Mouse (Mus musculus) kidney, embryonic 14.5 days (tissue): ENCODE data around the gene Max. TPM values are rescaled to one million over a fixed set of nuclear protein-coding genes. Genes with fewer than 3 reads are reported as not detected.

Source experiments
- ATAC-seq: fragments of 200-750 bp; cut with Nextera tagmentation; 2 replicates; pipeline ENCODE4 v1.8.0; 2017; ENCODE audit warnings: moderate number of reproducible peaks, mild to moderate bottlenecking, moderate TSS enrichment, moderate library complexity; ENCODE audit not compliant: low FRiP score, low TSS enrichment
- H3K27ac ChIP-seq: fragments of 300-500 bp; sonication (generic); 2 replicates; pipeline ENCODE4 v1.5.1; 2014; ENCODE audit warnings: low read depth, mild to moderate bottlenecking, low read length, moderate library complexity, mixed read lengths
- H3K27me3 ChIP-seq: fragments of 300-500 bp; sonication (generic); 2 replicates; pipeline ENCODE4 v1.6.1; 2014; ENCODE audit warnings: mild to moderate bottlenecking, low read length; ENCODE audit not compliant: control insufficient read depth, insufficient read depth
- H3K36me3 ChIP-seq: fragments of 300-500 bp; sonication (generic); 2 replicates; pipeline ENCODE4 v1.6.1; 2014; ENCODE audit warnings: low read length, mixed read lengths; ENCODE audit not compliant: control insufficient read depth, insufficient read depth
- H3K4me1 ChIP-seq: fragments of 300-500 bp; sonication (generic); 2 replicates; pipeline ENCODE4 v1.6.1; 2014; ENCODE audit warnings: low read length, mixed read lengths; ENCODE audit not compliant: control insufficient read depth, insufficient read depth
- H3K4me2 ChIP-seq: fragments of 300-500 bp; sonication (generic); replicated peaks from 2 replicates; pipeline ENCODE4 v1.6.1; 2014; ENCODE audit warnings: low read depth, mild to moderate bottlenecking, low read length
- H3K4me3 ChIP-seq: fragments of 300-500 bp; sonication (generic); 2 replicates; pipeline ENCODE4 v1.5.1; 2014; ENCODE audit warnings: mild to moderate bottlenecking, low read length
- H3K9ac ChIP-seq: fragments of 300-500 bp; sonication (generic); 2 replicates; pipeline ENCODE4 v1.6.1; 2014; ENCODE audit warnings: low read depth, mild to moderate bottlenecking, low read length, moderate library complexity
- H3K9me3 ChIP-seq: fragments of 300-500 bp; sonication (generic); 2 replicates; pipeline ENCODE4 v1.6.1; 2016; ENCODE audit warnings: low read length; ENCODE audit not compliant: control insufficient read depth
- WGBS: fragments of 180-500 bp; shearing (Covaris S2); extraction: QIAGEN DNeasy Blood & Tissue Kit; methylation state at CpG from one replicate; pipeline ENCODE4 v1.1.7; 2014; 5-methylcytosine and 5-hydroxymethylcytosine counted together
- polyA plus RNA-seq: library from polyadenylated mRNA; unstranded; fragments of >200 nt; fragmentation: Nextera tagmentation; extraction: Ambion mirVana; gene quantifications from 2 replicates; pipeline ENCODE4 v1.2.1, GENCODE M21; 2014

Gene Max
- polyA plus RNA-seq: 36.1 and 67.9 TPM in 2 replicates

- peaks cover 5% of the 10 kb centered on the region; the same call in 1 of the 2 replicates for H3K4me1 ChIP-seq
- H3K9ac ChIP-seq: peak within 1 kb of the TSS; percentile 82
- ATAC-seq: peak; percentile 98
- under 1% methylated on average over 71 of the region's 73 CpGs for WGBS
- no peaks in the 10 kb centered on the region for H3K9me3 ChIP-seq
- peaks cover 6% of the 10 kb centered on the region for H3K36me3 ChIP-seq
- peak within 1 kb of the TSS; percentile 89 for H3K4me2 ChIP-seq
- H3K27me3 ChIP-seq: no peaks in the 10 kb centered on the region
- H3K27ac ChIP-seq: peak within 1 kb of the TSS; percentile 47; the same call in 1 of the 2 replicates
- H3K4me3 ChIP-seq: peak within 1 kb of the TSS; percentile 97
Measured at GRCm38 (mm10) chr12:76961932-76962891, at the start of gene Max. Max (minus strand) TSS chr12:76962201.

GRCm38 (mm10) chr12:77011092-77011720 is 49.2 kb upstream of the Max start:
- Histone ChIP-seq H3K27me3 (no peaks in the 10 kb centered on the region), H3K27ac (no peak overlapping the region), H3K9ac (no peak overlapping the region), H3K9me3 (no peaks in the 10 kb centered on the region), H3K4me3 (no peak overlapping the region), H3K4me2 (no peak overlapping the region), H3K4me1 (no peaks in the 10 kb centered on the region), H3K36me3 (no peaks in the 10 kb centered on the region)
- no peak for ATAC-seq
- 61% methylated on average over 6 of the region's 6 CpGs for WGBS

GRCm38 (mm10) chr12:77009202-77010030 is 47.4 kb upstream of the Max start:
- Histone ChIP-seq H3K4me2 (no peak overlapping the region), H3K27me3 (no peaks in the 10 kb centered on the region), H3K9me3 (no peaks in the 10 kb centered on the region), H3K4me1 (no peaks in the 10 kb centered on the region), H3K9ac (no peak overlapping the region), H3K4me3 (no peak overlapping the region), H3K27ac (no peak overlapping the region), H3K36me3 (no peaks in the 10 kb centered on the region)
- 64% methylated on average over 20 of the region's 20 CpGs for WGBS
- no peak for ATAC-seq

GRCm38 (mm10) chr12:77004893-77005292 is 42.9 kb upstream of the Max start:
- Histone ChIP-seq H3K9ac (no peak overlapping the region), H3K4me2 (no peak overlapping the region), H3K9me3 (no peaks in the 10 kb centered on the region), H3K36me3 (no peaks in the 10 kb centered on the region), H3K27ac (no peak overlapping the region), H3K27me3 (no peaks in the 10 kb centered on the region), H3K4me3 (no peak overlapping the region), H3K4me1 (no peaks in the 10 kb centered on the region)
- WGBS: 56% methylated on average over 10 of the region's 10 CpGs
- ATAC-seq: no peak

GRCm38 (mm10) chr12:77002551-77003228 is 40.7 kb upstream of the Max start:
- H3K36me3 ChIP-seq: no peaks in the 10 kb centered on the region
- H3K4me2 ChIP-seq: no peak overlapping the region
- H3K27ac ChIP-seq: no peak overlapping the region
- H3K9me3 ChIP-seq: no peaks in the 10 kb centered on the region
- 84% methylated on average over 8 of the region's 8 CpGs for WGBS
- ATAC-seq: no peak
- H3K27me3 ChIP-seq: no peaks in the 10 kb centered on the region
- H3K4me3 ChIP-seq: no peak overlapping the region
- no peak overlapping the region for H3K9ac ChIP-seq
- H3K4me1 ChIP-seq: no peaks in the 10 kb centered on the region

GRCm38 (mm10) chr12:77001312-77001711 is 39.3 kb upstream of the Max start:
- H3K4me2 ChIP-seq: no peak overlapping the region
- H3K9ac ChIP-seq: no peak overlapping the region
- H3K9me3 ChIP-seq: no peaks in the 10 kb centered on the region
- WGBS: 81% methylated on average over 1 of the region's 1 CpGs
- no peaks in the 10 kb centered on the region for H3K27me3 ChIP-seq
- H3K4me1 ChIP-seq: no peaks in the 10 kb centered on the region
- no peaks in the 10 kb centered on the region for H3K36me3 ChIP-seq
- H3K4me3 ChIP-seq: no peak overlapping the region
- no peak for ATAC-seq
- no peak overlapping the region for H3K27ac ChIP-seq

- peak; percentile 79; the same call in 1 of the 2 replicates for ATAC-seq
- no peaks in the 10 kb centered on the region for H3K4me1 ChIP-seq
- H3K27me3 ChIP-seq: no peaks in the 10 kb centered on the region
- 8% methylated on average over 6 of the region's 6 CpGs for WGBS
- no peaks in the 10 kb centered on the region for H3K9me3 ChIP-seq
- no peak overlapping the region for H3K27ac ChIP-seq
- H3K36me3 ChIP-seq: no peaks in the 10 kb centered on the region
- no peak overlapping the region for H3K9ac ChIP-seq
- no peak overlapping the region for H3K4me2 ChIP-seq
- H3K4me3 ChIP-seq: no peak overlapping the region
Measured at GRCm38 (mm10) chr12:77000705-77001284, 38.8 kb upstream of the Max start.

GRCm38 (mm10) chr12:77000096-77000704 is 38.2 kb upstream of the Max start:
- Histone ChIP-seq H3K36me3 (no peaks in the 10 kb centered on the region), H3K4me2 (no peak overlapping the region), H3K9ac (no peak overlapping the region), H3K9me3 (no peaks in the 10 kb centered on the region), H3K27me3 (no peaks in the 10 kb centered on the region), H3K27ac (no peak overlapping the region), H3K4me1 (no peaks in the 10 kb centered on the region), H3K4me3 (no peak overlapping the region)
- 32% methylated on average over 4 of the region's 4 CpGs for WGBS
- ATAC-seq: peak; percentile 85
